Mouse (Mus musculus) liver, embryonic 14.5 days (tissue): ENCODE measurements around the gene Znrd1as.

Experiments used
- CTCF ChIP-seq: IDR thresholded peaks from 2 replicates; pipeline ENCODE4 v1.5.1; 2016; ENCODE audit warnings: antibody characterized with exemption, low read depth, control low read depth
- EP300 ChIP-seq: IDR thresholded peaks from 2 replicates; pipeline ENCODE4 v1.6.1; 2016; ENCODE audit warnings: antibody characterized with exemption, low read depth

- TF ChIP-seq CTCF, result no peak
- TF ChIP-seq EP300, result no peak
Observed at GRCm38 (mm10) chr17:36927496-36928120, 30.8 kb upstream of the Znrd1as start.
